Mouse (Mus musculus) hindbrain, embryonic 16.5 days (tissue): ENCODE results near the gene Sned1. TPM values are rescaled to one million over a fixed set of nuclear protein-coding genes. Genes with fewer than 3 reads are reported as not detected.

Experiments used
- ATAC-seq: fragments of 200-750 bp; cut with Nextera tagmentation; 2 replicates; pipeline ENCODE4 v1.8.0; 2017; ENCODE audit warnings: moderate TSS enrichment, moderate library complexity
- H3K27ac ChIP-seq: fragments of 300-500 bp; sonication (generic); 2 replicates; pipeline ENCODE4 v1.5.1; 2014; ENCODE audit warnings: low read depth, mild to moderate bottlenecking, control low read depth, low read length, moderate library complexity
- H3K27me3 ChIP-seq: fragments of 300-500 bp; sonication (generic); replicated peaks from 2 replicates; pipeline ENCODE4 v1.6.1; 2014; ENCODE audit warnings: low read length; ENCODE audit not compliant: control insufficient read depth, insufficient read depth
- H3K36me3 ChIP-seq: fragments of 300-500 bp; sonication (generic); 2 replicates; pipeline ENCODE4 v1.6.1; 2014; ENCODE audit warnings: mild to moderate bottlenecking, low read length, moderate library complexity, mixed read lengths; ENCODE audit not compliant: control insufficient read depth, insufficient read depth
- H3K4me1 ChIP-seq: fragments of 300-500 bp; sonication (generic); 2 replicates; pipeline ENCODE4 v1.6.1; 2014; ENCODE audit warnings: low read depth, low read length; ENCODE audit not compliant: control insufficient read depth, insufficient read depth
- H3K4me2 ChIP-seq: fragments of 300-500 bp; sonication (generic); 2 replicates; pipeline ENCODE4 v1.6.1; 2014; ENCODE audit warnings: mild to moderate bottlenecking, low read length, control low read depth, moderate library complexity
- H3K4me3 ChIP-seq: fragments of 300-500 bp; sonication (generic); 2 replicates; pipeline ENCODE4 v1.5.1; 2014; ENCODE audit warnings: mild to moderate bottlenecking, low read length, control low read depth, moderate library complexity
- H3K9ac ChIP-seq: fragments of 300-500 bp; sonication (generic); 2 replicates; pipeline ENCODE4 v1.6.1; 2014; ENCODE audit warnings: low read depth, mild to moderate bottlenecking, control low read depth, low read length, moderate library complexity
- H3K9me3 ChIP-seq: fragments of 300-500 bp; sonication (generic); 2 replicates; pipeline ENCODE4 v1.6.1; 2014; ENCODE audit warnings: mild to moderate bottlenecking, low read length, moderate library complexity; ENCODE audit not compliant: control insufficient read depth
- WGBS: fragments of 180-500 bp; shearing (Covaris S2); extraction: QIAGEN DNeasy Blood & Tissue Kit; methylation state at CpG from one replicate; pipeline ENCODE4 v1.1.7; 2014; 5-methylcytosine and 5-hydroxymethylcytosine counted together
- polyA plus RNA-seq: library from polyadenylated mRNA; unstranded; fragments of >200 nt; fragmentation: Nextera tagmentation; extraction: Ambion mirVana; gene quantifications from 2 replicates; pipeline ENCODE4 v1.2.1, GENCODE M21; 2015

Gene Sned1
- polyA plus RNA-seq, 1 experiment from 2014 or later: 12.1 TPM

DNA sequence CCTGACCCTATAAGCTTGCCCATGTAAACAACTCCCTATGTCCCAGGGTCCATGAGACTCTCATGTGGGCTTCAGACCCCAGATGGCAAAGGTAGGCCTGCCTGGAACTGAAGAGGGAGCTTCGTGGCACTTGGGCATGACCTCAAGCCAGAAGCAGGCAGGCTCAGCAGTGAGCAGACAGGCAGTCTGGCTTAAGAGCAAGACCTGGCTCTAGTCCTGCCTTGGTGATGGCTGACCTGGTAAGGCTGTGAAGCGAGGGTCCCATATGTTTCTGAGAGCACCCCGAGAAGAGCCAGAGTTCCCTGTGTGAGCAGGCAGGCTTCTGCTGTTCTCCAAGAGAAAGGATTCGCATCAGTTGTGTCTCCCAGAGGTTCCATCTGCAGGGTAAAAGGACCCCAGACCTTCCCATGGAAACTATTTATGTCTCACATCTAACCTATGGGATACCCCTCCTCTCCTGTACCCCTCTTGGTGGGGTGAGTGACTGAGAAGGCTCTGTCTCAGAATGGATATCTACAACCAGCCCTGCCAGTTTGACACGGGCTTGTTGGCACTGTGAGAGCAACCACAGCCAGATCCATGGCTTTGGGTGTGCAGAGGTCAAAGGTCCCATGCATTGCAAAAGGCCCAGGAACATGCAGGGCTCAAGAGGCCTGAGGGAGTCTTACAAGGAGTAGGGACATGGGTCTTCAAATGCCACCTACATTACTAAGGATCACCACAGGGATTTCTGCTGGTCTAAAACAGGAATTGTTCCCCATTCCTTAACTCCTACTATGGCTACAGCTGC, 9.7 kb upstream of the Sned1 start:
- 66% methylated on average over 5 of the region's 5 CpGs for WGBS
- H3K4me1 ChIP-seq: peaks cover 10% of the 10 kb centered on the region; the same call in 1 of the 2 replicates
- no peak for ATAC-seq
- H3K9ac ChIP-seq: no peak overlapping the region
- H3K27ac ChIP-seq: no peak overlapping the region
- H3K4me2 ChIP-seq: no peak overlapping the region
- H3K36me3 ChIP-seq: no peaks in the 10 kb centered on the region
- H3K4me3 ChIP-seq: no peak overlapping the region
- H3K9me3 ChIP-seq: no peaks in the 10 kb centered on the region
- H3K27me3 ChIP-seq: no peaks in the 10 kb centered on the region

DNA sequence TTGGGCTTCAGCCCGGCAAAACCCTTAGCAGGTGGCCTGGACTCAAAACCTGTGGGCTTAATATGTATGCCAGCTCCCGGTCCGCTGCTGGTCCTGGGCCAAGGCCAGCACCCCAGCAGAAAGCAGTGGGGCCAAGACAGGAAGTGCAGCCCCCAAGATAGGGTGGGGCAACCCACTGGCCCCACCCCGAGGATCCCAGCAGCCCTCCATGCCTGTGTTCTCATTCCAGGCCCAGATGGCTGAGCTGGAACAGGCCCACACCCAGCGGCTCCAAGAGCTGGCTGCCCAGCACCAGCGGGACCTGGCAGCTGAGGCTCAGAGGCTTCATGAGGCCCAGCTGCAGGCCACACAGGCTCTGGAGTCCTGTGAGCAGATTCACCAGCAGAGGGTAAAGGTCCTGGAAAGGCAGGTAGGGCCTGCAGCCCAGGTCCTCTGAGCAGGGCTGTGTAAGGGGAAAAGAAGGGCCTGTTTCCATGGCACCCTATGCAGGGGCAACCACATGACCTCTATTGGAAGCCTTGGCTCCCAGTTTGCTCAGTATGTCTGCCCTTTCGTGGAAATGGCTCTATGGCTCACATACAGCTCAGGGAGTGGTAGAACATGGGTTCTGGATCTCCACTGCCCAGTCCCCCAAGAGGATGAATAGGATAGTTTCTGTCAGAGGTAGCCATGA, 8.2 kb upstream of the Sned1 start:
- Histone ChIP-seq H3K9ac (no peak overlapping the region), H3K27ac (no peak overlapping the region)
- WGBS: 48% methylated on average over 7 of the region's 7 CpGs

DNA sequence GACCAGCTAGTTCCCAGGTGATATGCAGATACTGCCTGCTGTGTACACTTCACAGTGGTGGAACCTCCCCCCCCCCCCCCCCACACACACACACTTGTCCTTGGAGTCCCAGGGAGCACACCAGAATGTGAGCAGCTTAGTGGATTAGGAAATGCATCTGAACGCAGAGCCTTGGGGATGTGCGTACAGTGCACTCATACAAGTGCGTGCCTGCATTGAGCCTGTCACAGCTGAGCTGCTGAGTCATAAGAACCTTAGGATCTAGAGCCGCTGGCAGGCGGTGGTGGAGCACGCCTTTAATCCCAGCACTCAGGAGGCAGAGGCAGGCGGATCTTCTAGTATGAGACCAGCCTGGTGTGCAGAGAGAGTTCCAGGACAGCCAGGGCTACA, 7.7 kb upstream of the Sned1 start:
- H3K27ac ChIP-seq: no peak overlapping the region
- H3K4me1 ChIP-seq: peaks cover 10% of the 10 kb centered on the region; the same call in 1 of the 2 replicates
- H3K9me3 ChIP-seq: no peaks in the 10 kb centered on the region
- 90% methylated on average over 7 of the region's 7 CpGs for WGBS
- no peak for ATAC-seq
- no peak overlapping the region for H3K9ac ChIP-seq
- H3K4me3 ChIP-seq: no peak overlapping the region
- no peak overlapping the region for H3K4me2 ChIP-seq
- H3K27me3 ChIP-seq: no peaks in the 10 kb centered on the region
- H3K36me3 ChIP-seq: no peaks in the 10 kb centered on the region

More for the DNA sequence above, 8.2 kb upstream of the Sned1 start:
- H3K27me3 ChIP-seq: no peaks in the 10 kb centered on the region
- no peaks in the 10 kb centered on the region for H3K36me3 ChIP-seq
- ATAC-seq: peak; percentile 79
- H3K4me1 ChIP-seq: peaks cover 10% of the 10 kb centered on the region; the same call in 1 of the 2 replicates
- no peaks in the 10 kb centered on the region for H3K9me3 ChIP-seq
- no peak overlapping the region for H3K4me3 ChIP-seq
- H3K4me2 ChIP-seq: no peak overlapping the region

DNA sequence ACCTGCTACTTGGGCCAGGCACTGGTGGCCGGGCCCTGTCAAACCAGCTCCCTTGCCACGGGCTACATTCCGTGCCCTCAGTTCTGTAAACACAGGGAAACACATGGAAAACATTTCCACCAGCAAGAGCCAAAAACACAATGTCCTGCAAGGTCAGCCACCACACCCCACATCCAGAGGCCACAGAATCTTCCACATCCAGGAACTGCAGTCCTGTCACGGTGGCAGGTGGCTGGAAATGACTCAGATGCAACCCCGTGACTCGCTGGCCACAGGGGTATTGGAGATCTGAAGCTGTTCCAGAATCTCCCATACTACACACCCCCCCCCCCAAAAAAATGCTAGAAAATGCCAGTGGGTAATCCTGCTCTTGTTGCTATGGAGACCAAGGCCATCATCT, 6.4 kb upstream of the Sned1 start:
- Histone ChIP-seq H3K4me2 (no peak overlapping the region), H3K4me1 (peaks cover 7% of the 10 kb centered on the region; the same call in 1 of the 2 replicates), H3K36me3 (no peaks in the 10 kb centered on the region), H3K9ac (no peak overlapping the region), H3K27ac (no peak overlapping the region), H3K4me3 (no peak overlapping the region), H3K27me3 (no peaks in the 10 kb centered on the region), H3K9me3 (no peaks in the 10 kb centered on the region)
- ATAC-seq: no peak
- WGBS: 70% methylated on average over 6 of the region's 6 CpGs

DNA sequence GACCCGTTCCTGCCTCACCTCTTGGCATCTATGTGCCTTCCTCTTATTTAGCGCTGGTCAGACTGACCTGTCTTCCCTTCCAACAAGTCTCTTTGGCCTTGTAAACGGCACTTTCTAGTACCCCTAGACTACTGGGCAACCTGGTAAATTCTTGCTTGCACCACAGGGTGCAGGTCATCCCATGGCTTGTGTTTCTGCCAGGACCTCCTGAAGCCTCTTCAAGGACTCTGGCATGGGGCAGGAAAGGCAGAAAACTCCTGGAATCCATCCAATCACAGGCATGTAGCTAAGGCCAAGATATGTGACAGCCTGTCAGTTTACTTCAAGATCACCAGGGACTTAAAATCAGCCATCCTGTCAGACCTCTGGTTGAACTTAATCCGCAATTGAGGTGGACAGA, 6.0 kb upstream of the Sned1 start:
- Histone ChIP-seq H3K4me1 (peaks cover 7% of the 10 kb centered on the region; the same call in 1 of the 2 replicates), H3K9me3 (no peaks in the 10 kb centered on the region), H3K27ac (no peak overlapping the region), H3K4me3 (no peak overlapping the region), H3K4me2 (no peak overlapping the region), H3K27me3 (no peaks in the 10 kb centered on the region), H3K9ac (no peak overlapping the region), H3K36me3 (no peaks in the 10 kb centered on the region)
- 73% methylated on average over 4 of the region's 4 CpGs for WGBS
- no peak for ATAC-seq

DNA sequence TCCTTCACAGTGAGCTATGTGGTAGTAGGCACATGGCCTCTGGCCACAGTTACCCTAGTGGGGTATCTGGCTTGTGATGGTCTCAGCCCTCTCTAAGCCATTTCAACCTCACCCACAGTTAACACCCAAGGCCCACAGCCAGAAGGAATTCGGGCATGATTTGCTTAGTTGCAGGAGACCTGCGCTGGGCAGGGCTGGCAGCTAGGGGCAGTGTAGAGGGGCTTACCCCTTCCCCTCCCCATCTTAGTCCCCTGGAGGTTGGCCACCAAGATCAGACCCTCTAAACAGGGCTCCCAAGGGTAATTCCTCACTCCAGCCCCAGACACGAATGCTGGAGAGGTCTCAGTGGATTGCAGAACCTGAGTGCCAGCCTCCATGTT, 894 bp downstream of the Sned1 start:
- Histone ChIP-seq H3K27me3 (peaks cover 4% of the 10 kb centered on the region; the same call in 1 of the 2 replicates), H3K27ac (no peak overlapping the region), H3K36me3 (no peaks in the 10 kb centered on the region), H3K9me3 (no peaks in the 10 kb centered on the region), H3K4me1 (peaks cover 6% of the 10 kb centered on the region; the same call in 1 of the 2 replicates), H3K4me2 (peak overlapping the region; percentile 93), H3K4me3 (peak overlapping the region; percentile 51), H3K9ac (peak overlapping the region; percentile 66; the same call in 1 of the 2 replicates)
- ATAC-seq: peak; percentile 50
- 8% methylated on average over 3 of the region's 3 CpGs for WGBS

DNA sequence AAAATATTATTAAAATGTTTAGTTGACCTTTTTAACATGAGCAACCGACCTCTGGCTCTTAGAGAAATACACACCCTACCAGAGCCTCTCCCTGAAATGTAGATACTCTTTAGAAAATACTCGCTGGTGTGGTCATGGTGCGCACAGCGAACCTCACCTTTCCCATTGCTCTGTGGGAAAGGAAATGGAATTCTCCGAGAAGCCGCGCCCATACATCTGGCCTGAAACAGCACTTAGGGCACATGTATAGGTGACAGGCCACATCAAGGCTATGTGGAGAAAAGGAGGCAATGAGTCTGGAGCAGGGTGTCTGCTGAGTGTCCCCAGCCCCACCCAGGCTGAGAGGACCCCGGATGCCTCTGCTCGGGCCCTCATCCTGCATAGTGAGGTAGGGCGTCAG, 2.0 kb downstream of the Sned1 start:
- H3K27me3 ChIP-seq: peaks cover 4% of the 10 kb centered on the region; the same call in 1 of the 2 replicates
- no peaks in the 10 kb centered on the region for H3K36me3 ChIP-seq
- H3K4me3 ChIP-seq: no peak overlapping the region
- no peak for ATAC-seq
- no peaks in the 10 kb centered on the region for H3K9me3 ChIP-seq
- no peak overlapping the region; the same call in 1 of the 2 replicates for H3K4me2 ChIP-seq
- no peak overlapping the region for H3K9ac ChIP-seq
- peaks cover 6% of the 10 kb centered on the region; the same call in 1 of the 2 replicates for H3K4me1 ChIP-seq
- 96% methylated on average over 10 of the region's 10 CpGs for WGBS
- H3K27ac ChIP-seq: no peak overlapping the region

DNA sequence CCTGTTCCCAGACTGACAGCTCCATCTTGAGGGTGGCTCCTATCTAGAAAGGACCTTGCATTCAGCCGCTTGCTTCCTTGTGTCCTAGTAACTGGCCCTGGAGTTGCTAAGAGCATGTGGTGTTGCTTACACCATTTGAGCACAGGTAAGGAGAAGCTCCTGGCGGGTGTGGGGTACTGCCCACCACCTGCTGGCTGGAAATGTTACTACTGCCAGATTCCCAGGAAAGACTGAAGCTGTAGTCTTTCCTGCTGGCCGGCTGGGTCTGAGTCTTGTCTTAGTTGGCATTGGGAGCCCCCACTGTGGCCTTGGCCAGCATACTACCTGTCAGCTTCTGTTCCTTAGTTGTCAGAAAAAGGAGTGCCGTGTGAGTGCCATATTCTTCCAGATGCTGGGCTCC, 2.6 kb downstream of the Sned1 start:
- no peak overlapping the region for H3K9ac ChIP-seq
- 53% methylated on average over 4 of the region's 4 CpGs for WGBS
- no peak overlapping the region for H3K4me3 ChIP-seq
- peak overlapping the region; percentile 26 for H3K4me2 ChIP-seq
- ATAC-seq: no peak
- peaks cover 4% of the 10 kb centered on the region; the same call in 1 of the 2 replicates for H3K27me3 ChIP-seq
- no peaks in the 10 kb centered on the region for H3K36me3 ChIP-seq
- H3K9me3 ChIP-seq: no peaks in the 10 kb centered on the region
- H3K4me1 ChIP-seq: peaks cover 6% of the 10 kb centered on the region; the same call in 1 of the 2 replicates
- H3K27ac ChIP-seq: no peak overlapping the region

DNA sequence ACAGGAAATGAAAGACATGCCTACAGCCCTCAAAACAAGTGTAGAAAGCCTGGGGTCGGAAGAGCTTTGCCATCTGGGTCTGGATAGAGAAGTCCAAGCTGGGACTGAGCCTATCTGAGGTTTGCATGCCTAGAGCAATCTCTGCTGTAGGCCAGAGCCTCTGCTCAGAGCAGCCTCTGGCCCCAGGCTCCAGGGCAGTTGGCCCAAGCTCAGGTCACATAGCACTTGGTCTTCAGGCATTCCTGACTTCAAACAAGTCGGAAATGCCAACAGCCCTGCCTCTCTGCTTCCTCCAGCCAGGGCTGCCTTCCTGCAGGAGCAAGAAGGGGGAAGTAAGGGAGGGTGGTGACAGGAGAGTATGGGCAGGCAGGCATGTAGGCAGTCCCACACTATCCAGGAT, 10.3 kb downstream of the Sned1 start:
- Histone ChIP-seq H3K27ac (no peak overlapping the region), H3K4me1 (no peaks in the 10 kb centered on the region), H3K9ac (no peak overlapping the region), H3K9me3 (no peaks in the 10 kb centered on the region), H3K36me3 (no peaks in the 10 kb centered on the region), H3K4me2 (no peak overlapping the region), H3K27me3 (no peaks in the 10 kb centered on the region), H3K4me3 (no peak overlapping the region)
- 74% methylated on average over 2 of the region's 2 CpGs for WGBS
- ATAC-seq: no peak
